Mouse (Mus musculus) skeletal muscle tissue, adult 2 months (tissue): ENCODE results near the gene Foxs1.

Experiments used
- DNase-seq: peaks from one replicate; pipeline ENCODE4 v3.0.0-alpha.2; 2012; ENCODE audit warnings: low read depth, low spot score

The Foxs1 gene

GRCm38 (mm10) chr2:152933048-152933447 is at the start of gene Foxs1:
TSS of gene Foxs1 (minus strand) at chr2:152933208.
- no peak for DNase-seq

- DNase-seq: no peak
Observed at GRCm38 (mm10) chr2:152976991-152977390, 44.0 kb upstream of the Foxs1 start.

DNA sequence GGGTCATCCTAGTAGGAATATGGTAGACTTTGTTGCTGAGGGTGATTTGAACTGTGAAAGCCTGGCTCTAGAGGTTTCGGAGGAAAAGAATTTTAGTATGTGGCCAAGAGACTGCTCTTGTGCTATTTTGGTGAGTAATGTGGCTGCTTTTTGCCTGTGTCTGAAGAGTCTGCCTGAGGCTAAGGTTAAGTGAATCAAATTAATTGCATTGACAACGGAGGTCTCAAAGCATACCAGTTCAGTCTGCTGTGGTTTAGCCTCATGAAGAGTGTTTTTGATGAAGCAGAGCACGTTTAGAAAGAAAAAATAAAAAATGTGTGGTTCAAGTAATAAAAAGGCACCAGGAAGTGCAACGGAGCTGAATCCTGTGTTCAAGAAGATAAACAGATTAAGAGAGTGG is 32.5 kb upstream of the Foxs1 start:
- no peak for DNase-seq

DNA sequence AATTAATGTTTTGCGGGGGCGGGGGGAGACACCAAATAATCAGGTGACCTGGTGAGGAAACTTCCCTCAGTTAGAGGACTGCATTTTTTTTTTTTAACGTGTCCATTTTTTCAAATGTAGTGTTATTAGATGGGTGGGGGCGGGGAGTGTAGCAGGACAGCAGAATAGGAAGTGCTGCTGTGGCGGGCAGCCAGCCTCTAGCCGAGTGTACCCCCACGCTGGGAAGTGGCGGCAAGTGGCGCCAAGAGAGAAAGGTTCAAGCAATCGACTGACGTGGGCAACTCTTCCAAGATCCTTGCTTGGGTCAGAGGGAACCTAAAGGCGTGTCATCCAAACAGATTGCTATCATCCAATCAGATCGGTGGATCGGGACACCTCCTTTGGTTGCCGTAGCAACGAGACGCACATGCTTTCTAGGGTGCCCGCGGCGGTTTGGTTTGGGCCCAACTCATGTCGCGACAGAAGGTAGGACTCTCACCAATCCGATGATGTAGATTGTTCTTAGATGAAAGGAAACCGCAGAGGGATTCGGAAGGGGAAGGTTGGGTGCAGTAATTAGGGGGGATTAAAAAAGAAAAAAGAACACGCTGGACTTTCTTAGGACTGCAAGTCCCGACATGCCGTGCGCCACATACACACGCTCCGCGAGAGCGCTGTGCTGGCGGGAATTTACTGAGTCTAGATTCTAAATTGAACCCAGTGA is 29.2 kb upstream of the Foxs1 start, which contains the start of gene Ttll9:
Gene Ttll9 (plus strand): TSS at position 395 of the 703 bp plus-strand sequence.
- DNase-seq: peak; percentile 76

DNA sequence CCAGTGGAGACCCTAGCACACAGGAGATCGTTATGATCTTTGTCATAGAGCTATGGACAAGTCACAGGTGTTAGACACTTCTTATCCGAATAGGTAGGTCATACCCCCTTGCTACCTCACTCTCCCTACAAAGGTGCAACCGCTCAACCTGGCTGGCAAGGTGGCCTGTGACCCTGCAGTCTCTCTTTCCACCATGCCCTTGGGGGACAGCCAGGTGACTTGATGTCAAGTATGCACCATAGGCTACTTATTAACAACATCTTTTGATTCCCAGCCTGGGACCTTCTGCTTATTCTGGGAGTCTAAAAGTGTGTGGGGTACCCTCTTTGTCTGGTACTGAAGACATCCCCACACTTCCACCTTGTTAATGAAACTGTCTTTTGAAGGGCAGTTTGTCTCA is 25.1 kb upstream of the Foxs1 start:
- DNase-seq: no peak

DNA sequence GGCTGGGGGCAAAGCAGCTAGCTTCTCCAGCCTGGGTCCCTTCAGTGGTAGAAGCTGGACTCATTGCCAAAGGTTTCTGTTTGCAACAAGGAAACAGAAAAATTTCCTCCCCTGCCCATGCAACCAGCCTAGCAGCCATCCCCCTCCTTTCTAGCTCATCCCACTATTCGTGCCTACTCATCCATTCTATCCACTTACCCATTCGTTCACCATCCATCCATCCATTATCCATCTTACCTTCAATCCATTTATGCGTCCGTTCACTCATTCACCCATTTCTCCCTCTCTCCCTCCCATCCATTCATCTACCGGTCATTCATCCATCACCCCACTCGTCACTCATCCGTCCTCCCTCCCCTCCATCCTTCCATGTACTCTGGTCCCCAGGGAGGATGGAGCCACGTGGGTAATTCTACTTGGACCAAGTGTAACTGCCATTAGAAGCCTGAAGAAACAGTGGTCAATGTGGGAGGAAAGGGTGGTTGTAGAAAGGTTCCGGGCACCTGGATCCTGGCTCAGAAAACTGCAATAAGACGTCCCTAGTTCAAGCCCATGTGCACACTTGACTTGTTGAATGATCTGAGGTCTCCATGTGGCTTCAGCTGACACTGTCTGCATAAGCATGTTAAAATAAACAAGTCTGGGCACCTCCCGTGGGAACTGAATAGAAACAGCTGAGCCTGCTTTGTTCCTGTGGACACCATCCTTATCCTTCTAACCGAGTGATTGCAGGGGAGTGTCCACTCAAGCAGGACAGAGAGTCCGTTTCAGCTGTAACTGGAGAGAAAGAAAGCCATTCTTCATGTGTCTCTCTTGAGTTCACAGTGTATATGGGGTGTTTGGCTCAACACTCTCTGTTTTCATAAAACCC is 19.1 kb upstream of the Foxs1 start:
- DNase-seq: no peak

- DNase-seq: no peak
Observed at GRCm38 (mm10) chr2:152951065-152951849, 18.2 kb upstream of the Foxs1 start, which contains the start of gene Dusp15. TSS of gene Dusp15 (minus strand) at chr2:152951698.

DNA sequence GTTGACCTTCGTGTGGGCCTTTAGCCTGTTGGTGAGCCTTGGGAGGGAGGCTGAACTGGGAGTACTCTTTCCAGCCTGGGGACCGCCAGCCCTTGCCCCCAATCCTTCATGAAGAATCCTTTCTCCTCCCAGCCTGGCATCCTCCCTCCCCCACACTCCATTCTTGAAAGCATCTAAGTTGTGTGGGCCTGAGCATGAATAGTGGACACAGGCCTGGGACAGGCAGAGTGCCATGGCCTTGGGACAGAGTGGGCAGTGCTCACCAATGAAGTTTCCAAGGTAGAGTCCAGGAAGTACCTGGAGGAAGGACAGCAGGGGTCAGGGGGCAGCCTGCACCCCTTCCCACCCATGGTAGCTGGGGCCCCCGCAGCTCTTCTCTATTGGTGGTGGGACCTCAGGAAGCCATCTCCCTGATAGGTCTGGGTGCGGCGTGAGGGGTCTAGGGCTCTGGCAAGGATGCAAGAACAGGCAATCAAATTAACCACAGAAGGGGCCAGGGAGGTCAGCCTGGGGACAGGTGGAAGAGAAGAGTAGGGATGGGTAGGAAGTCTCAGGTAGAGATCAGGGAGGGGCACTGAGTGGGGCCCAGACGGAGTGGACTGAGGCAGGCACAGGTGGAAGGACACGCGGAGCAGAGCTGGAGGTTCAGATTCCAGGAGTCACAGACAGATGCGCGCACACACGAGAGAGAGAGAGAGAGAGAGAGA is 17.5 kb upstream of the Foxs1 start:
- DNase-seq: no peak

DNA sequence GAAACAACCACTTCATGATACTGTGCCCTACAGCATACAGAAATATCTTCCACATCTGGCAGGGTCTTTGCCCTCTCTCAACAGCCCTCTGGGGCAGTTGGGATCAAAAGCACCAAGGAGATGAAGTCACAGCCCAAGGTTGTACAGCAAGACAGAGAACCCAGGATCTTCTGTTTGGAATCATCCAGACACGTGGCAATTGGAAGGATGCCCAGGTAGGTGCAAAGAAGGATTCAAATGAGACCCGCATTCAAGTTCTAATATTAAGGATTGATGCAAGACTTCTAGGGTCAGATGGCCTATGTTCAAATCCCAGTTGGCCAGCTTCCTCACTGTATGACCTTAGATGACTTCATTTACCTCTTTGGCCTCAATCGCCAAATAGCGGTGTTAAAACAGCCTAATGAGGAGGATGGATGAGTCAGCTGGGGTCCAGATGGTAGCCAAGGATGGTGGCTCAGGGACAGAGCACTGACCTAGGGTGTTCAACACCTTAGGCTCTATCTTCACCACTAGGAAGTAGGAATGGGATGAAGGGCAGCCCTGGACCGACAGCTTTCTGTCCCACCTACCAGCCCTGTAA is 15.5 kb upstream of the Foxs1 start:
- no peak for DNase-seq

DNA sequence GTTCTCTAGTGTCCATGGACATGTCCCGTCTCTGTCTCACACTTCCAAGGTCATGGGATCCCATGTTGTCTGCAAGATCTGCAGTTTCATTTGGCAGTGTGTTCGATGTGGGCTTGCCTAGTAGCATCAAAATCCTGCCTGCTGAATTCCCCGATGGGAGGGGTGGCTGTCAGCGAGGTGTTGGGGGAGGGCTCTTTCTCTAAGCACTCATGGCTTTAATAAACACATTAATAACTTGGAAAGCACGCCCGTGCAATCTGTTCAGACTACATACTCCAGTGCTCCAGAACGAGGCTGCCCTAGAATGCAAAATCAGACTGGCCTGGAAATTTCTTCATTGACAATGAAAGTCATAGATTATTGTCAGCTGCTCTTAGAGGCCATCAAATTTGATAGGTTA is 14.1 kb upstream of the Foxs1 start:
- no peak for DNase-seq

GRCm38 (mm10) chr2:152944013-152944412 is 11.0 kb upstream of the Foxs1 start:
- no peak for DNase-seq

GRCm38 (mm10) chr2:152943568-152943967 is 10.6 kb upstream of the Foxs1 start:
- no peak for DNase-seq

DNA sequence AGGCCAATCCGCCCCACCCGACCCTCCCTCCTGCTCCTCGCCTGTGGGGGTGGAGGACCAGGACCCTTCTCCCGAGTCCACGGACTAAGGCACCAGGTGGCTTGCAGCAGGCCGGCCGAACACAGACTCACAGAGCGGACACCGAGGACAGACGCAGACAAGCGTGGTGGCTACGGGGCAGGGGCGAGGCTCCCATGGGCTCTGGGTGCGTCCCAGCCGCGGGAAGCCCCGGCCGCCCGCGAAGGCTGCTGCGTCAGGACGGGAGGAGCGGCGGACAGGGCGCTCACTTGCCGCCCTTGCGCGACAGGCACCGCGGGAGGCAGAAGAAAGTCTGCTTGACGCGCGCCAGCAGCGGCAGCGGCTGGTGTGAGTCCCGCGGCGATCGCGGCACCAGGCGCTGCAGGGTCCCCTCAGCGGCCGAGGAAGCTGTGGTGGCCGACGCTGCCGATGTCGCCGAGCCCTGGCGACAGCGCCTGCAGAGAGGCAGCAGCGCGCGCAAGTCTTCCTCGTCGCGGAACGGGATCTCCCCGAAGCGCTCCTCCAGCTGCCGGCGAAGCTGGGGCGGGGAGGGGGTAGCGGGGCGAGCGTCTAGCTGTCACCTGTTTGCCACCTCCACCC is 10.0 kb upstream of the Foxs1 start:
- DNase-seq: no peak

DNA sequence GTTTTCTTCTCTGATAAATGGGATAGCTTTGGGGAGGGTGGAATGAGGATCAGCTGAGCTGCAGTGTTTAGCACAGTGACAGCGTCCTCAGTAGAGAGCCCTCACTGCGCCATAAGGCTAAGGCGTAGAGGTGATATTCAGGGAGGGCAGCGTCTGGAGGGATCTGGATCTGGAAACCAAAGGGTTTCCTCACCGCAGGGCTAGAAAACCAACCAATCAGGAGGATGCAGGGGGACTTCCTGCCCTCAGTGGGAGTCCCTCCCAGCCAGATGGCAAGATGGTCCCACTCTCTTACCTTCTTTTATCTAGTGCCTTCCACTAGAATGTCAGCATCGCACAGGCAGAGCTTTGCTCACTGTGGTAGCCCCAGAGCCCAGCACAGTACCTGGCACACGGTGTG is 8.8 kb upstream of the Foxs1 start:
- no peak for DNase-seq

GRCm38 (mm10) chr2:152941106-152941505 is 8.1 kb upstream of the Foxs1 start:
- no peak for DNase-seq

- DNase-seq: no peak
Observed at GRCm38 (mm10) chr2:152939846-152940245, 6.8 kb upstream of the Foxs1 start.

- DNase-seq: no peak
Observed at GRCm38 (mm10) chr2:152933614-152934013, 606 bp upstream of the Foxs1 start.

- DNase-seq: no peak
Observed at GRCm38 (mm10) chr2:152931456-152932160, 1.4 kb downstream of the Foxs1 start.

- no peak for DNase-seq
Observed at GRCm38 (mm10) chr2:152930276-152930675, 2.7 kb downstream of the Foxs1 start.

DNA sequence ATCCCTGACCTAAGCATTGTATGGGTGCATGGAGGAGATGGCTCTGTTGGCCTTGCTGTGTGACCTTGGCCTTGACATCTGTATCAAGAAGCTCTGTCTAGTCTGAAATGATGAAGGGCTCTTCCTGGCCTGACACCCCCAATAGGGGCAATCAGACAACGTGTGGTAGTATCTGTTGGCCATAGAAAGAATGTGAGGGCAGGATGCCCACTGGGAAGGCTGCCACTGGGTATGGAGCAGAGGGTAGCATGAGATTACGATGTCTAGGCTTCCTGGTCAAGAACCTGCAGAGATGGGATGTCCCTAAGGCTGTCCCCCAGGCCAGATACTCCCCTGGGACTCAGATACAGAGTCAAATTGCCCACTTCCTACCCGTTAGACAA is 4.0 kb downstream of the Foxs1 start:
- no peak for DNase-seq
